Mouse (Mus musculus): ENCODE results near the gene Saal1. TPM values are rescaled to one million over a fixed set of nuclear protein-coding genes. Genes with fewer than 3 reads are reported as not detected.
"Not testable (repeated sequence)": the region's sequence is repeated elsewhere in the genome, so short reads cannot be mapped to it uniquely, and the experiment has no call there.

The Saal1 gene
- total RNA-seq, 2 experiments from 2014 or later = 8.8 to 9.3 TPM

DNA sequence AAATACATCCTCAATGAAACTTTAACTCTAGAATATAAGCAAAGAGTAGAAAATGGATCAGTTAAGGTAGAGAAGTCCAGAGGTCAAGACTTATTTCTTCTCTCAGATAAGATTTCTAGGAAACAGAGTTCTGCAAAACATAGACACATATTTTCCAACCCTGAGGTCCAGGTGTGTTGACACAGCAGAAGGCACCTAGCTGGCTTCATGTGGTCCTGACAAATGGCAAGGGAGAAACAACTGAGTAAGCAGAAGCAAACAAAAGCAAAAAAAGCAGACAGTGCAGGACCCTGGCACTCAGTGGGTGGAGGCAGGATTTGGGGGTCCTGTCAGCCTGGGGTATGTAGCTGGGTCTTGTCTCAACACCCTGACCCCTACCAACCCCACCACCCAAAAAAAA is 29.7 kb downstream of the Saal1 start:
- DNase-seq (ENCODE audit: extremely low spot score in 1 of 2, low spot score in 2 of 2) = no peak
- Histone ChIP-seq H3K4me3 (no peak overlapping the region), H3K27ac (no peak overlapping the region)
- intact Hi-C loops (cut with DNase I) = no loop called here
- TF ChIP-seq CTCF (IDR thresholded peaks at IDR 0.05) = no peak

DNA sequence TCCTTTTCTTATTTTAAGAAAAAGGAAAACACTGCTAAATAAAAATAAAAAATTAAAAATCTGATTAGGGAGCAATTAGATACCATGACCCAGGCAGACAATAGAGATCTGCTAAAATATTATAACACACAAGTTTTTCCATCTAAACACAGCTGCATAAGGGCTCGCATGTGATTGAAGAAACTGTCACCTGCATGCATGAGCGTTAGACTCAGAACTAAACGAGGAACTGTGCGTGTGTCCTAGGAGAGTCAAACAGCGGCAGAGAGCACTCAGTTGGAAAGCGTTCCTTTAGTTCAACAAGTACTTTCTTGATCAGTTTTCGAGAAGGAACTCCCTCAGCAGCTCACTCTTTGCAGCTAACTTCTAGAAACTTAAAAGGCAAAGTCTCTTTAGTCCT is 31.4 kb downstream of the Saal1 start:
- DNase-seq (ENCODE audit: extremely low spot score in 1 of 2, low spot score in 2 of 2); H3K27ac ChIP-seq; intact Hi-C loops (cut with DNase I); H3K4me3 ChIP-seq: not testable (repeated sequence)

DNA sequence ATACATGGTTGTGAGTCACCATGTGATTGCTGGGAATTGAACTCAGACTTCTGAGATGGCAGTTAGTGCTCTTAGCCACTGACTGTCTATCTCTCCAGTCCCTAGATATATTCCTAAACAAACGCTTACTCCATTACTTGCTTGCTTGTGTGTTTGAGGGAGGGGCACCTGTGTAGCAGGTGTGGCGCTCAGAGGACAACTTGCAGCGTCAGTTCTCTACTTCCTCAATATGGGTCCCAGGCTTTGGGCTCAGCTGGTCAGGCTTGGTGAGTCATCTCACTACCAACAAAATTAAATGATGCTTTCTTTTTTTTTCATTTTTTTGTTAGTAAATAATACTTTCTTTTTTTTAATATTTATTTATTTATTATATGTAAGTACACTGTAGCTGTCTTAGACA is 32.1 kb downstream of the Saal1 start:
- no peak for TF ChIP-seq CTCF (IDR thresholded peaks at IDR 0.05)
- intact Hi-C loops (cut with DNase I) = no loop called here
- H3K4me3 ChIP-seq = no peak overlapping the region
- no peak overlapping the region for H3K27ac ChIP-seq
- DNase-seq (ENCODE audit: extremely low spot score in 1 of 2, low spot score in 2 of 2) = no peak

DNA sequence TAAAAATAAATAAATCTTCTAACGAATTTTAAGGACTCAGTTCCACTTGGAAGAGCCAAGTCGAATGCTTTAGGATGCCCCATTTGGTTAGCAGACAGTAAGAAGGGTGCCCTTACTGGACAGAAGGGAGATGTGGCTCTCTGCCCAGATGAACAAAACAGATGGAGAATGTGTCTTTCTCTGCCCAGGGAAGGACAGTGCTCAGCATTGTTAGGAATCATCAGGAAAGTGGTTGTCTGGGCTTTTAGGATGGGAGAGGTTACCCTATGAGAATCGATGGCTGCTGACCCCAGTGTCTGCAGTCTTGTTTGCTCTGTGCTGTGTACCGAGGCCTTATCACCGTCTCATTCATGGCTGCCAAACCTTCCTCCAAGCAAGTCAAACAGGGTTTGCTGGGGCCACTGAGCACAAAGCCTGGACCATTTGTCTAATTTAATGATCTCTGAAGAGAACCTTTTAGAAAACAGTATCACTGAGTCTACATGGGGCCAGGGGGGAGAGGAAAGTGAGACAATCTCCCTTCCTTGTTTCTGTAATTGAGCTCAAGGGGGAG is 33.6 kb downstream of the Saal1 start:
- intact Hi-C loops (cut with DNase I) = no loop called here
- no peak for DNase-seq (ENCODE audit: extremely low spot score in 1 of 2, low spot score in 2 of 2)
- Histone ChIP-seq H3K4me3 (no peak overlapping the region), H3K27ac (no peak overlapping the region)
- TF ChIP-seq CTCF (IDR thresholded peaks at IDR 0.05) = no peak

DNA sequence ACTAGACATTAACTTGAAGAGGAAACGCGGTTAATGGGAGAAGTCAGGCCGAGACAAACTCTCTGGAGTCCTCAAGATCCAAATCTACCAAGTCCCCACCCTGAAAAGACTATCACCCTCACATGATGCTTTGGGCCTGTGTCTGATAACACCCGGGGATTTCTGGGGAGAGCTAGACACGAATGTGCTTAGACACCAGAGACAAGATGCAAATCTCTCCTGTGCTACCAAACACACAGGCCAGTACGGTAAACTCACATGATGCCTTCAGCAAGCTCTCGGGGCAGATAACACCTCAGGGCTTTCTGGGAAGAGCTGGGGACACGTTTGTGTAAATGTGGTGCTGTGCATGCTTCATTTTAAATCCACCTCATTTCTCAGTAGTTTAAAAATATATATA is 34.6 kb downstream of the Saal1 start:
- DNase-seq (ENCODE audit: extremely low spot score in 1 of 2, low spot score in 2 of 2) = no peak
- no peak overlapping the region for H3K4me3 ChIP-seq
- TF ChIP-seq CTCF (IDR thresholded peaks at IDR 0.05) = no peak
- intact Hi-C loops (cut with DNase I) = no loop called here
- H3K27ac ChIP-seq = no peak overlapping the region

DNA sequence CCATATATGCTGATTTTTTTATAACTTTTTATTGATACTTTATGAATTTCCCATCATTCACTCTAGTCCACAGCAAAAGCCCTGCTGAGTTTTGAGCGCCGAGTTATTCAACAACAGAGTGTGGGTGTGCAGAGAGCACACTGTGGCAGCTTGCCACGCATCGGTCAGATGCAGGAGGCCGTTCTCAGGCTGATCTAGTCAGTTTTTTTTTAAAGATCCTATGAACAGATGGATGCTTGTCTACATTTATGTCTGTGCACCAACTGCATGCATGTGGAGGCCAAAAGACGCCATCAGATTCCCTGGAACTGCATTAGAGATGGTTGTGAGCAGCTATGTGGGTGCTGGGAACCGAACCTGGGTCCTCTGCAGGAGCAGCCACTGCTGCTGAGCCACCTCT is 35.4 kb downstream of the Saal1 start:
- DNase-seq (ENCODE audit: extremely low spot score in 1 of 2, low spot score in 2 of 2) = no peak
- H3K4me3 ChIP-seq = no peak overlapping the region
- intact Hi-C loops (cut with DNase I) = no loop called here
- TF ChIP-seq CTCF (IDR thresholded peaks at IDR 0.05) = no peak
- no peak overlapping the region for H3K27ac ChIP-seq

DNA sequence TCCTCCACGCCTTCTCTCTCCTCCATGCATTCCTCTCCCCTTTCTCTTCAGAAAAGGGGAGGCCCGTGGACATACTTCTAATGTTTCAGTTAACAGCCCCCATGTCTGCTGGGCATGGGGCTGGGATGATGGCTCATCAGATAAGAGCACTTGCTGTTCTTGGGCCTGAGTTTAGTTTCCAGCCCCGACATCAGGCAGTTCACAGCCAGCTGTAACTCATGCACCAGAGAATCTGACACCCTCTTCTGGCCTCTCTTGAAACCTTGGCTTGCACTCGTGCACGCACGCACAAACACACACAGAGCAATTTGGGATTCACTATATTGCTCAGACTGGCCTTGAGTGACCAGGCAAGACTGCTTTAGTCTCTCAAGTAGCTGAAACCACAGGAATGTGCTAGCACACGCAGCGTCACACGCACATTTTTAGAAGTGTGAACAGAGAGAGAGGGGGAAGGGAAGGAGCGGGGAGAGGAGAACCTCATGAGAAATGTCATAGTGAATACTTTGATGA is 38.3 kb downstream of the Saal1 start, which contains the start of gene Tph1:
Gene Tph1, minus strand, starts transcription at position 378 of the 513 bp plus-strand sequence.
- intact Hi-C loops (cut with DNase I) = no loop called here
- no peak for TF ChIP-seq CTCF (IDR thresholded peaks at IDR 0.05)
- H3K27ac ChIP-seq = no peak within 1 kb of the TSS
- no peak for DNase-seq (ENCODE audit: extremely low spot score in 1 of 2, low spot score in 2 of 2)
- H3K4me3 ChIP-seq = no peak within 1 kb of the TSS

DNA sequence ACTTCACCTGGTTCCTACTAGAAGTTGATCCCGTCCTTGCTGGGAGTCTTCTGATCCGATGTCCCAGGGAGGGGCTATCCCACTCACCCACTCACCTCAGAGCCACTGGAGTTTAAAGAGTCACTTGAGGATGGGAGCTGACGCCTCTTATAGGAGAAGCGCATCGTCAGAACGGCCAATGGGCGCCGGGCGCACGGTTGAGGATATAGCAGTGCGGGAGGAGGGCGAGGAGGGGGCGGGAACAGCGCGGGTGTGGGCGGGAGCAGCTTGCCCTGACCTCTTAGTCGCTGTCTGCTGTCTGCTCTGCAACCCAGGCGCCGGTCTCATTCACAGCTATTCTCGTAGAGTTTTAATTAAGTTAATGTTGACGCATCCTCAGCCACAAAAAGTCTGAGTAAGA is 43.2 kb downstream of the Saal1 start:
- H3K4me3 ChIP-seq = no peak overlapping the region
- intact Hi-C loops (cut with DNase I) = no loop called here
- DNase-seq (ENCODE audit: extremely low spot score in 1 of 2, low spot score in 2 of 2) = no peak

DNA sequence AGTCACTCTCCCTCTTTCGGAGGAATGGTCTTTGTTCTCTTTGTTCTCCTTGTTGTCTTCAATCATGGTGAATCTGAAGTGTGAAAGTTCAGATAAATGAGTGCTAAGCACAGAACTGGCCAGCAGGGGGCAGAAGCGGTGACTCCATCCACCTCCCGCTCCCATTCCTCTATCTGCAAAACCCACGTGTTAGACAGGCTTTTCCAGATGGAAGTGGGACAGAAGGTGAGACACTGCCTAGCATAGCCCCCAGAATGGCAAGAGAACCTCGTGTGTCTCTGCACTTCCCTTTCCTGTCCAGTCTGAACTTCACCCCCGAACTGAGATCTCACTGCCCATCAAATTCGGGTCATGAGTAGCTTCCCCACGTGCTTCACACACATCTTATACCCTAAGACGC is 45.2 kb downstream of the Saal1 start:
- H3K4me3 ChIP-seq = no peak overlapping the region
- no peak for DNase-seq (ENCODE audit: extremely low spot score in 1 of 2, low spot score in 2 of 2)
- H3K27ac ChIP-seq = no peak overlapping the region
- intact Hi-C loops (cut with DNase I) = no loop called here
- TF ChIP-seq CTCF (IDR thresholded peaks at IDR 0.05) = peak; percentile 63

More for the DNA sequence above, 43.2 kb downstream of the Saal1 start:
- no peak for TF ChIP-seq CTCF (IDR thresholded peaks at IDR 0.05)
- no peak overlapping the region for H3K27ac ChIP-seq

DNA sequence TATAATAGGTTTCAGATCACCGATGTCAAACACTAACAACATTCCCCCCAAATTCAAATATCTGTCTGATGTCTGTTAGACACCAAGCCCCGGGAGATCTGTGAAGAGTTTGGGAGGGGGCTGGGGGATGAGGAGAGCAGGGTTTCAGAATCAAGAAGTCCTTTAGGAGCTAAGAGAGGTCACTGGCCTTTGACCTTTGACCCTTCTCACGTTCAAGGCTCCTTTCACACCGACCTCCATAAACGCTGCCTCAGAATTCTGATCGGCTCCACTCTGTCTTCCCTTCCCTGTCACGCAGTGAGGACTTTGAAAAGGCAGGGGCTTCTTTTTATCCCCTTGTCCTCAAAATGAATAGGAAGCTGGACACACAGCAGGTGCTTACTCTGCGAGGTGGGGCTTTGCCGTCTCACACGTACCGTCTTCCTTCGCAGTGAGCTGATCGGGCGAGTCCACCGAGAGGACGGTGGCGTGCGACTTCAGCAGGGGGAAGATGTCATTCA is 48.8 kb downstream of the Saal1 start:
- no peak overlapping the region for H3K27ac ChIP-seq
- no peak for DNase-seq (ENCODE audit: extremely low spot score in 1 of 2, low spot score in 2 of 2)
- intact Hi-C loops (cut with DNase I) = no loop called here
- H3K4me3 ChIP-seq = no peak overlapping the region
- TF ChIP-seq CTCF (IDR thresholded peaks at IDR 0.05) = no peak

DNA sequence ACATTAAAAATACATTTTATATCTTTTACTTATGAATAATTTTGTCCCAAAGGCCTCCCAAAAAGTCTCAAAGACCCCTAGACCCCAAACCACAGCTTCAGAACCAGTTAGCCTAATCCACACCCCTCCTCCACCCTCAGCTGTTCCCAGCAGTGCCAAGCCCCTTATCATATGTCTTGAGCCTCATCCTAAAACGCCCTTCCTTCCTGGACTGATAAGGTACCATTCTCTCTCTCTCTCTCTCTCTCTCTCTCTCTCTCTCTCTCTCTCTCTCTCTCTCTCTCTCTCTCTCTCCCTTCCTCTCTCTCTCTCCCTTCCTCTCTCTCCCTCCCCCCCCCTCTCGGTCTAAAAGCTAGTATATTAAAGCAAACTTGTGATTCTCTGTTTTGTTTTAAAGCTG is 58.2 kb downstream of the Saal1 start:
- intact Hi-C loops (cut with DNase I) = no loop called here
- H3K4me3 ChIP-seq = no peak overlapping the region
- no peak overlapping the region for H3K27ac ChIP-seq
- DNase-seq (ENCODE audit: extremely low spot score in 1 of 2, low spot score in 2 of 2) = no peak
- TF ChIP-seq CTCF (IDR thresholded peaks at IDR 0.05) = no peak

DNA sequence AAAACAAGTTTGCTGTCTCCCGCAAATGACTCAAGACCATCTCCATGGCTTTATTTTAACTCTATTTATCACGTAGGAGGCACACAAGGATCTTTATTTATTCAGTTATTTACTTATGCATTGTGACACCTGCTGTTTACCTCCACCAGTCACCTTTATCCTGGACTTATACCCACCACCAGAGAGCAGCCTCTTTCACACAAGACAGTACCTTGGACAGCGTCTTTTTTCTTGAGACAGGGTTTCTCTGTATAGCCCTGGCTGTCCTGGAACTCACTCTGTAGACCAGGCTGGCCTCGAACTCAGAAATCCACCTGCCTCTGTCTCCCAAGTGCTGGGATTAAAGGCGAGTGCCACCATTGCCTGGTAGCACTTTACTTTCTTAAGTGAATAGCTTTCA is 60.2 kb downstream of the Saal1 start:
- DNase-seq (ENCODE audit: extremely low spot score in 1 of 2, low spot score in 2 of 2); H3K4me3 ChIP-seq; H3K27ac ChIP-seq; intact Hi-C loops (cut with DNase I): not testable (repeated sequence)

Data from left cerebral cortex, adult 2 months (tissue).